In genomic region chr11:54067318-54067995, GRCm38 (mm10) we compare ENCODE assay signal across 9 mouse cellular contexts. TPM values are rescaled to one million over a fixed set of nuclear protein-coding genes. Genes with fewer than 3 reads are reported as not detected.
DNase-seq lines count a peak whose midpoint lies in the region; ATAC-seq and TF ChIP-seq lines count a peak whose summit lies in the region.
"Had no signal": no experiment of that assay in that cellular context is flagged by ENCODE, and none has a peak within 500 bp of the region (broad histone marks: within the 10 kb centered on the region; RNA-seq: fewer than 3 reads in every experiment).

No protein-coding gene starts in this region.

- no peak for DNase-seq in kidney, adult 18-20 months
- DNase-seq in midbrain, embryonic 14.5 days, result peak; percentile 46
- DNase-seq in cerebellum, adult 11-12 months, result no peak
- DNase-seq in B cell, adult 2 months, result no peak
- no peak for DNase-seq in left cerebral cortex, adult 11 months (ENCODE audit: low spot score)

- H3K4me3 ChIP-seq in kidney, embryonic 15.5 days (replicated peaks), result peak overlapping the region; percentile 59
- peak overlapping the region; percentile 61 for H3K4me3 ChIP-seq in forebrain, embryonic 13.5 days
- H3K4me3 ChIP-seq in intestine, postnatal 0 days (ENCODE audit: low read depth, low read length), result peak overlapping the region; percentile 41; the same call in 1 of the 2 replicates
- 0 out of 2 replicates have a peak overlapping the region, but pooled peaks have one; percentile 53 for H3K4me3 ChIP-seq in midbrain, embryonic 14.5 days (replicated peaks; ENCODE audit: low read depth, low read length)
- H3K4me3 ChIP-seq: erythroblast, embryonic 14.5 days had no signal

- no peaks in the 10 kb centered on the region for H3K9me3 ChIP-seq in kidney, embryonic 15.5 days (replicated peaks)
- no peaks in the 10 kb centered on the region for H3K9me3 ChIP-seq in forebrain, embryonic 13.5 days (replicated peaks)
- H3K9me3 ChIP-seq in intestine, postnatal 0 days (ENCODE audit: control insufficient read depth), result no peaks in the 10 kb centered on the region
- H3K9me3 ChIP-seq in midbrain, embryonic 14.5 days (ENCODE audit: control insufficient read depth, low read length), result no peaks in the 10 kb centered on the region

- H3K27ac ChIP-seq in kidney, embryonic 15.5 days, result peak overlapping the region; percentile 84
- no peak overlapping the region for H3K27ac ChIP-seq in forebrain, embryonic 13.5 days
- H3K27ac ChIP-seq in intestine, postnatal 0 days (ENCODE audit: low read depth, low read length), result no peak overlapping the region
- H3K27ac ChIP-seq in midbrain, embryonic 14.5 days (replicated peaks; ENCODE audit: low read depth, low read length), result no peak overlapping the region

- peak; percentile 17; the same call in 1 of the 2 replicates for ATAC-seq in kidney, embryonic 15.5 days (replicated peaks; ENCODE audit: low FRiP score)
- ATAC-seq in forebrain, embryonic 13.5 days, result peak; percentile 20; the same call in 1 of the 2 replicates
- no peak for ATAC-seq in intestine, postnatal 0 days
- ATAC-seq in midbrain, embryonic 14.5 days (ENCODE audit: low FRiP score, low TSS enrichment), result no peak

- no peak for TF ChIP-seq CTCF in intestine, postnatal 0 days (IDR thresholded peaks at IDR 0.05; ENCODE audit: low read depth)

- peak overlapping the region; percentile 92 for H3K4me2 ChIP-seq in kidney, embryonic 15.5 days
- peak overlapping the region; percentile 88 for H3K4me2 ChIP-seq in forebrain, embryonic 13.5 days
- peak overlapping the region; percentile 67 for H3K4me2 ChIP-seq in intestine, postnatal 0 days (replicated peaks; ENCODE audit: low read depth)
- H3K4me2 ChIP-seq in midbrain, embryonic 14.5 days (ENCODE audit: low read length), result peak overlapping the region; percentile 90

- H3K27me3 ChIP-seq in kidney, embryonic 15.5 days, result no peaks in the 10 kb centered on the region; the same call in none of the 2 replicates
- H3K27me3 ChIP-seq in forebrain, embryonic 13.5 days, result peaks cover 5% of the 10 kb centered on the region; the same call in 1 of the 2 replicates
- peaks cover 16% of the 10 kb centered on the region; the same call in 1 of the 2 replicates for H3K27me3 ChIP-seq in intestine, postnatal 0 days (replicated peaks; ENCODE audit: control insufficient read depth, insufficient read depth, low read length)
- H3K27me3 ChIP-seq in midbrain, embryonic 14.5 days (ENCODE audit: control insufficient read depth, insufficient read depth, low read length), result peaks cover 8% of the 10 kb centered on the region; the same call in 1 of the 2 replicates

- H3K9ac ChIP-seq in kidney, embryonic 15.5 days, result peak overlapping the region; percentile 63
- H3K9ac ChIP-seq in forebrain, embryonic 13.5 days, result no peak overlapping the region; the same call in none of the 2 replicates
- H3K9ac ChIP-seq in intestine, postnatal 0 days (ENCODE audit: low read depth, low read length), result peak overlapping the region; percentile 11; the same call in 1 of the 2 replicates
- 0 out of 2 replicates have a peak overlapping the region, but pooled peaks have one; percentile 10 for H3K9ac ChIP-seq in midbrain, embryonic 14.5 days (replicated peaks; ENCODE audit: low read length)

- 25% methylated on average over 12 of the region's 12 CpGs for WGBS in kidney, embryonic 15.5 days
- WGBS in forebrain, embryonic 13.5 days, result 42% methylated on average over 12 of the region's 12 CpGs
- WGBS in intestine, postnatal 0 days, result 48% methylated on average over 12 of the region's 12 CpGs
- WGBS in midbrain, embryonic 14.5 days, result 28% methylated on average over 12 of the region's 12 CpGs

- peaks cover 54% of the 10 kb centered on the region for H3K4me1 ChIP-seq in kidney, embryonic 15.5 days
- H3K4me1 ChIP-seq in forebrain, embryonic 13.5 days, result peaks cover 35% of the 10 kb centered on the region
- no peaks in the 10 kb centered on the region for H3K4me1 ChIP-seq in intestine, postnatal 0 days (replicated peaks; ENCODE audit: control insufficient read depth, insufficient read depth, low read length)
- peaks cover 14% of the 10 kb centered on the region; the same call in 1 of the 2 replicates for H3K4me1 ChIP-seq in midbrain, embryonic 14.5 days (ENCODE audit: control insufficient read depth, insufficient read depth, low read length)

- H3K36me3 ChIP-seq in kidney, embryonic 15.5 days, result no peaks in the 10 kb centered on the region
- no peaks in the 10 kb centered on the region for H3K36me3 ChIP-seq in forebrain, embryonic 13.5 days (ENCODE audit: poor library complexity, severe bottlenecking)
- H3K36me3 ChIP-seq in intestine, postnatal 0 days (ENCODE audit: control insufficient read depth, insufficient read depth), result no peaks in the 10 kb centered on the region
- H3K36me3 ChIP-seq in midbrain, embryonic 14.5 days (ENCODE audit: control insufficient read depth, insufficient read depth, low read length), result no peaks in the 10 kb centered on the region

RNA-seq across cellular contexts. Expression of gene Pdlim4, which starts 1.4 kb away (rescaled TPM):
- 47.1 and 53.2 TPM in 2 replicates for polyA plus RNA-seq in kidney, embryonic 15.5 days (2015; fragmentation: Nextera tagmentation; extraction: Ambion mirVana)
- polyA plus RNA-seq in forebrain, embryonic 13.5 days (2015; fragmentation: Nextera tagmentation; extraction: Ambion mirVana), result 36.2 and 38.3 TPM in 2 replicates
- 21.0 and 22.6 TPM in 2 replicates for polyA plus RNA-seq in intestine, postnatal 0 days (2015; fragmentation: Nextera tagmentation; extraction: Ambion mirVana)
- 21.4 and 25.0 TPM in 2 replicates for polyA plus RNA-seq in midbrain, embryonic 14.5 days (2014; fragmentation: Nextera tagmentation; extraction: Ambion mirVana)

RNA-seq across cellular contexts. Expression of gene P4ha2, which starts 32.4 kb away (rescaled TPM):
- 36.6 and 44.5 TPM in 2 replicates for polyA plus RNA-seq in kidney, embryonic 15.5 days (2015; fragmentation: Nextera tagmentation; extraction: Ambion mirVana)
- 5.5 and 5.6 TPM in 2 replicates for polyA plus RNA-seq in forebrain, embryonic 13.5 days (2015; fragmentation: Nextera tagmentation; extraction: Ambion mirVana)
- polyA plus RNA-seq in intestine, postnatal 0 days (2015; fragmentation: Nextera tagmentation; extraction: Ambion mirVana), result 6.9 and 8.3 TPM in 2 replicates
- 6.5 and 10.5 TPM in 2 replicates for polyA plus RNA-seq in midbrain, embryonic 14.5 days (2014; fragmentation: Nextera tagmentation; extraction: Ambion mirVana)
- polyA plus RNA-seq: erythroblast, embryonic 14.5 days had no signal

RNA-seq across cellular contexts. Expression of gene Slc22a4, which starts 39.6 kb away (rescaled TPM):
- 1.4 and 1.9 TPM in 2 replicates for polyA plus RNA-seq in kidney, embryonic 15.5 days (2015; fragmentation: Nextera tagmentation; extraction: Ambion mirVana)
- polyA plus RNA-seq in forebrain, embryonic 13.5 days (2015; fragmentation: Nextera tagmentation; extraction: Ambion mirVana), result 0.21 and 0.74 TPM in 2 replicates
- polyA plus RNA-seq in intestine, postnatal 0 days (2015; fragmentation: Nextera tagmentation; extraction: Ambion mirVana), result 1.2 and 1.3 TPM in 2 replicates
- 2.5 TPM in 2 replicates for polyA plus RNA-seq in midbrain, embryonic 14.5 days (2014; fragmentation: Nextera tagmentation; extraction: Ambion mirVana)

Comparison
In these comparisons a context has a peak if more than half of its experiments do, and no peak if none do; other contexts are left out.
1. ATAC-seq: peak in kidney, embryonic 15.5 days (single experiment) and forebrain, embryonic 13.5 days (single experiment); none in intestine, postnatal 0 days (single experiment) and midbrain, embryonic 14.5 days (single experiment).
2. Peak in every context shown above with its lines, with median percentiles within 50 percentile points of each other: H3K4me2 ChIP-seq and H3K4me3 ChIP-seq.